Mouse (Mus musculus): ENCODE data around the gene Slamf7. TPM values are rescaled to one million over a fixed set of nuclear protein-coding genes. Genes with fewer than 3 reads are reported as not detected.

The Slamf7 gene
- total and polyA plus RNA-seq, 2 experiments from 2014 or later = 0.12 TPM; not detected in 1

DNA sequence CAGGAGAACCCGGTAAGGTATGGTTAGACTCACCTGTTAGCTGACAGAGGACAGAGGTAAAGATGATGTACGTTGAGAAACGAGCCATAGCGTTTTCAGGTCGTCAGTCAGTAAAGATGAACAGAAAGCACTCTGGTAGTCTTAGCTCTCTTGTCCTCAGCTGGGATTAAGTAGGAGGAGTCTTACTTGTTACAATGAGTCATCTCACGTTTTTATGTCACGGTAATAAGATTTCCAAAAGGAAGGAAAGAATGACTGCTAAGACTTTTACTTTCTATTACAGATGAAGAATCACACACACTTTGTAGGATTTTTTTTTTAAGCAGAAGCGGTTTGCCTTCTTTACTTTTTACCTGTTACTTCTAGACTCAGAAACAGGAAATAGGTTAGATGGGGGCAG lies 4.0 kb downstream of the Slamf7 start:
- H3K9me3 ChIP-seq (replicated peaks; ENCODE audit: control insufficient read depth, low read length) = no peaks in the 10 kb centered on the region
- WGBS = 60% methylated on average over 8 of the region's 8 CpGs
- H3K9ac ChIP-seq (replicated peaks; ENCODE audit: low read depth, low read length) = no peak overlapping the region
- H3K4me1 ChIP-seq (ENCODE audit: control insufficient read depth, insufficient read depth) = no peaks in the 10 kb centered on the region
- no peak overlapping the region for H3K27ac ChIP-seq (ENCODE audit: low read depth)
- no peaks in the 10 kb centered on the region for H3K27me3 ChIP-seq (ENCODE audit: control insufficient read depth, insufficient read depth, low read length)
- no peak overlapping the region for H3K4me2 ChIP-seq (ENCODE audit: low read depth, low read length)
- DNase-seq (ENCODE audit: low spot score) (no peak), ATAC-seq (ENCODE audit: insufficient read depth, low read depth) (no peak)
- TF ChIP-seq CTCF (IDR thresholded peaks at IDR 0.05; ENCODE audit: low read depth) = no peak
- TF ChIP-seq EP300 (IDR thresholded peaks at IDR 0.05; ENCODE audit: low read depth) = no peak
- no peaks in the 10 kb centered on the region for H3K36me3 ChIP-seq (replicated peaks; ENCODE audit: control insufficient read depth, insufficient read depth, low read length)
- no peak overlapping the region for H3K4me3 ChIP-seq (ENCODE audit: low read depth, low read length)

- TF ChIP-seq CTCF (IDR thresholded peaks at IDR 0.05; ENCODE audit: low read depth) (no peak), EP300 (IDR thresholded peaks at IDR 0.05; ENCODE audit: low read depth) (no peak)
- Histone ChIP-seq H3K9ac (replicated peaks; ENCODE audit: low read depth, low read length) (no peak overlapping the region), H3K4me3 (ENCODE audit: low read depth, low read length) (no peak overlapping the region), H3K4me2 (ENCODE audit: low read depth, low read length) (no peak overlapping the region), H3K36me3 (replicated peaks; ENCODE audit: control insufficient read depth, insufficient read depth, low read length) (no peaks in the 10 kb centered on the region), H3K27me3 (ENCODE audit: control insufficient read depth, insufficient read depth, low read length) (no peaks in the 10 kb centered on the region), H3K27ac (ENCODE audit: low read depth) (no peak overlapping the region), H3K9me3 (replicated peaks; ENCODE audit: control insufficient read depth, low read length) (no peaks in the 10 kb centered on the region), H3K4me1 (ENCODE audit: control insufficient read depth, insufficient read depth) (no peaks in the 10 kb centered on the region)
- ATAC-seq (ENCODE audit: insufficient read depth, low read depth) = no peak
- WGBS = 73% methylated on average over 5 of the region's 5 CpGs
- no peak for DNase-seq (ENCODE audit: low spot score)
These were observed 5.1 kb downstream of the Slamf7 start for GRCm38 (mm10) chr1:171647716-171648115.

- 51% methylated on average over 5 of the region's 5 CpGs for WGBS
- ATAC-seq (ENCODE audit: insufficient read depth, low read depth) (no peak), DNase-seq (ENCODE audit: low spot score) (no peak)
- no peak overlapping the region for H3K27ac ChIP-seq (ENCODE audit: low read depth)
- no peaks in the 10 kb centered on the region for H3K9me3 ChIP-seq (replicated peaks; ENCODE audit: control insufficient read depth, low read length)
- no peak for TF ChIP-seq EP300 (IDR thresholded peaks at IDR 0.05; ENCODE audit: low read depth)
- no peak for TF ChIP-seq CTCF (IDR thresholded peaks at IDR 0.05; ENCODE audit: low read depth)
- H3K4me2 ChIP-seq (ENCODE audit: low read depth, low read length) = no peak overlapping the region
- H3K36me3 ChIP-seq (replicated peaks; ENCODE audit: control insufficient read depth, insufficient read depth, low read length) = no peaks in the 10 kb centered on the region
- H3K9ac ChIP-seq (replicated peaks; ENCODE audit: low read depth, low read length) = no peak overlapping the region
- H3K4me1 ChIP-seq (ENCODE audit: control insufficient read depth, insufficient read depth) = no peaks in the 10 kb centered on the region
- H3K27me3 ChIP-seq (ENCODE audit: control insufficient read depth, insufficient read depth, low read length) = no peaks in the 10 kb centered on the region
- no peak overlapping the region for H3K4me3 ChIP-seq (ENCODE audit: low read depth, low read length)
These were observed 6.3 kb downstream of the Slamf7 start for GRCm38 (mm10) chr1:171646429-171646940.

DNA sequence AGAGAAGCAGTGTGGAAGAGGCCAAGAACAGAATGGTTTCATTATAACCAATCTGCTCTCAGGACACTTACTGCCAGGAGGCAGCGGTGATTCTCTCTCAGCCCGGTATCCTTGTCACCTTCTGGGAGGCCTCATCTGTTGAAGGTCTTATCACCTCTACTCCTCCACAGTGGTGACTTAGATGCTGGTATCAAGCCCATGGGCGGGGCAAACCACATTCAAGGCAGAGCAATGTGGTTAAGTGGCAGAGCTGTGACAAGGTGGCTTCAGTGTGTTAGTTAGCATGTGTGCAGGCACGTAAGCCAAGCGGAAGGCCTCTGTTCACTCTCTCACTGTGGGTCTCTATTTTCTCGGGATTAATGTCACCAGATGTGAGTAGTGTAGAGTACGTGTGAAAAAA lies 9.2 kb downstream of the Slamf7 start:
- ATAC-seq (ENCODE audit: insufficient read depth, low read depth) (no peak), DNase-seq (ENCODE audit: low spot score) (no peak)
- H3K4me2 ChIP-seq (ENCODE audit: low read depth, low read length) = no peak overlapping the region
- no peak overlapping the region for H3K9ac ChIP-seq (replicated peaks; ENCODE audit: low read depth, low read length)
- H3K27ac ChIP-seq (ENCODE audit: low read depth) = no peak overlapping the region
- H3K9me3 ChIP-seq (replicated peaks; ENCODE audit: control insufficient read depth, low read length) = no peaks in the 10 kb centered on the region
- no peaks in the 10 kb centered on the region for H3K27me3 ChIP-seq (ENCODE audit: control insufficient read depth, insufficient read depth, low read length)
- no peak for TF ChIP-seq CTCF (IDR thresholded peaks at IDR 0.05; ENCODE audit: low read depth)
- no peak for TF ChIP-seq EP300 (IDR thresholded peaks at IDR 0.05; ENCODE audit: low read depth)
- no peak overlapping the region for H3K4me3 ChIP-seq (ENCODE audit: low read depth, low read length)
- 46% methylated on average over 7 of the region's 7 CpGs for WGBS
- no peaks in the 10 kb centered on the region for H3K4me1 ChIP-seq (ENCODE audit: control insufficient read depth, insufficient read depth)
- no peaks in the 10 kb centered on the region for H3K36me3 ChIP-seq (replicated peaks; ENCODE audit: control insufficient read depth, insufficient read depth, low read length)

DNA sequence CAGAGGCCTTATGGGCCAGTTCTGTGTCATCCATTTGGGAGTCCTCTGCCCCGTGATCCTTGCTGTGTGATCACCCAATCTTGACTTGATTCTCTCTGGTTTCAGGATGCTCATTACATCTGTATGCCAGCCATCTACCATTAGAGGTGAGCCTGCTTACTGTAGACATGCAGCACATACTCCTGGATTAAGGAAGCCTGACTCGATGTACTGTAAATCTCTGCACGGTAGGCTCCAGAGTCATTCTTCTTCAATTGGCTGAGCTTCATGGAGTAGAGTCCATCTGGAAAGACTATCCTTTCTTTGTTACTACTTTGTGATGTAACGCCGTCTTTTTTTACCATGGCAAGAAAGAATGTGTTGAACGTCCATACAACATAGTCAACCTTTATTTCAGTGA lies 12.0 kb downstream of the Slamf7 start:
- H3K4me1 ChIP-seq (ENCODE audit: control insufficient read depth, insufficient read depth) = no peaks in the 10 kb centered on the region
- H3K9me3 ChIP-seq (replicated peaks; ENCODE audit: control insufficient read depth, low read length) = no peaks in the 10 kb centered on the region
- 90% methylated on average over 6 of the region's 6 CpGs for WGBS
- ATAC-seq (ENCODE audit: insufficient read depth, low read depth) (no peak), DNase-seq (ENCODE audit: low spot score) (no peak)
- no peak overlapping the region for H3K4me2 ChIP-seq (ENCODE audit: low read depth, low read length)
- no peak overlapping the region for H3K4me3 ChIP-seq (ENCODE audit: low read depth, low read length)
- H3K36me3 ChIP-seq (replicated peaks; ENCODE audit: control insufficient read depth, insufficient read depth, low read length) = no peaks in the 10 kb centered on the region
- no peak overlapping the region for H3K27ac ChIP-seq (ENCODE audit: low read depth)
- no peak for TF ChIP-seq CTCF (IDR thresholded peaks at IDR 0.05; ENCODE audit: low read depth)
- no peak for TF ChIP-seq EP300 (IDR thresholded peaks at IDR 0.05; ENCODE audit: low read depth)
- H3K9ac ChIP-seq (replicated peaks; ENCODE audit: low read depth, low read length) = no peak overlapping the region
- H3K27me3 ChIP-seq (ENCODE audit: control insufficient read depth, insufficient read depth, low read length) = no peaks in the 10 kb centered on the region

DNA sequence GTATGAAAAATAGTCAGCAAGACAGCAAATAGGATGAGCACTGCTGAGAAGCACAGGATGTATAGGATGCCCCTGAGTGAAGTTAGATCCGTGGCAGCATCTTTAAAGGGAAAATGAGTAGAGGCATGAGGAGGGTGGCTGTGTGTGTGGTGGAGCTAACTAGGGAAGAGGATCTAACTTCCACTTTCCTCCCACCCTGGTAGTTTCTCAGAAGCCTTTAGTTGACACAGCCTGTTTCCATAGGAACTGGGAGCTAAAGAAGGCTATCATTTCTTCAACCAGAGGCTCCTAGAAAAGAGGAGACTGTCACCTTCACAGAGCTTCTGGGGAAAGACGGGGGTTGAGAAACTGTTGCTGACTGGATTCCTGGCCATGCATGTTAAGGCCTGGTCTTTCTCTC lies 14.1 kb downstream of the Slamf7 start:
- TF ChIP-seq CTCF (IDR thresholded peaks at IDR 0.05; ENCODE audit: low read depth) (no peak), EP300 (IDR thresholded peaks at IDR 0.05; ENCODE audit: low read depth) (no peak)
- no peak overlapping the region for H3K9ac ChIP-seq (replicated peaks; ENCODE audit: low read depth, low read length)

More for the DNA sequence above, 14.1 kb downstream of the Slamf7 start:
- DNase-seq (ENCODE audit: low spot score) = no peak
- Histone ChIP-seq H3K27ac (ENCODE audit: low read depth) (no peak overlapping the region), H3K4me1 (ENCODE audit: control insufficient read depth, insufficient read depth) (no peaks in the 10 kb centered on the region), H3K4me2 (ENCODE audit: low read depth, low read length) (no peak overlapping the region), H3K4me3 (ENCODE audit: low read depth, low read length) (no peak overlapping the region), H3K9me3 (replicated peaks; ENCODE audit: control insufficient read depth, low read length) (no peaks in the 10 kb centered on the region), H3K27me3 (ENCODE audit: control insufficient read depth, insufficient read depth, low read length) (no peaks in the 10 kb centered on the region), H3K36me3 (replicated peaks; ENCODE audit: control insufficient read depth, insufficient read depth, low read length) (no peaks in the 10 kb centered on the region)
- WGBS = 53% methylated on average over 2 of the region's 2 CpGs
- ATAC-seq (ENCODE audit: insufficient read depth, low read depth) = no peak
